Mouse (Mus musculus): ENCODE measurements around the gene Tmem203. TPM values are rescaled to one million over a fixed set of nuclear protein-coding genes. Genes with fewer than 3 reads are reported as not detected.

The Tmem203 gene
- total RNA-seq, 2 experiments from 2014 or later: 12.6 to 13.2 TPM

Other genes starting within 250 kb of the Tmem203 start
- 10 to 100 TPM; 19.8 to 21.2 TPM for gene Nsmf, start 201.1 kb upstream of the Tmem203 start, total RNA-seq (2021)
- gene Entpd8, start 175.1 kb upstream of the Tmem203 start, total RNA-seq (2021): not detected
- not detected for gene Noxa1, start 160.3 kb upstream of the Tmem203 start, total RNA-seq (2021)
- gene Nrarp, start 74.7 kb upstream of the Tmem203 start, total RNA-seq (2021): 10 to 100 TPM in 1 of 2 experiments, 1 to 10 TPM in 1; 7.2 to 11.5 TPM
- 1 to 10 TPM; 4.1 to 4.2 TPM for gene Tor4a, start 58.6 kb upstream of the Tmem203 start, total RNA-seq (2021)
- gene Nelfb, start 44.0 kb upstream of the Tmem203 start, total RNA-seq (2021): 10 to 100 TPM; 36.1 to 40.6 TPM
- not detected for gene Stpg3, start 40.8 kb upstream of the Tmem203 start, total RNA-seq (2021)
- gene Fam166a, start 36.7 kb upstream of the Tmem203 start, total RNA-seq (2021): not detected
- gene Tubb4b, start 30.7 kb upstream of the Tmem203 start, total RNA-seq (2021): 100 to 1,000 TPM; 258 to 313 TPM
- gene Slc34a3, start 21.1 kb upstream of the Tmem203 start, total RNA-seq (2021): not detected
- gene Rnf224, start 18.7 kb upstream of the Tmem203 start, total RNA-seq (2021): not detected
- gene Rnf208, start 13.2 kb upstream of the Tmem203 start, total RNA-seq (2021): under 1 TPM in 1 of 2 experiments, not detected in 1; 0.53 TPM
- not detected for gene Cysrt1, start 13.0 kb upstream of the Tmem203 start, total RNA-seq (2021)
- gene AL732309.1, start 8.6 kb upstream of the Tmem203 start, total RNA-seq (2021): 1 to 10 TPM; 1.5 to 1.7 TPM
- gene Tprn, start 7.2 kb downstream of the Tmem203 start, total RNA-seq (2021): 1 to 10 TPM; 3.6 to 6.0 TPM
- 10 to 100 TPM; 36.7 to 40.5 TPM for gene Ssna1, start 17.0 kb downstream of the Tmem203 start, total RNA-seq (2021)
- gene Anapc2, start 17.0 kb downstream of the Tmem203 start, total RNA-seq (2021): 10 to 100 TPM; 38.4 to 40.7 TPM
- gene Tmem210, start 32.7 kb downstream of the Tmem203 start, total RNA-seq (2021): not detected
- gene Lrrc26, start 34.5 kb downstream of the Tmem203 start, total RNA-seq (2021): not detected
- not detected for gene Grin1, start 63.7 kb downstream of the Tmem203 start, total RNA-seq (2021)
- 10 to 100 TPM; 18.0 to 20.9 TPM for gene Man1b1, start 76.9 kb downstream of the Tmem203 start, total RNA-seq (2021)
- 1 to 10 TPM; 3.0 to 3.4 TPM for gene Dpp7, start 100.9 kb downstream of the Tmem203 start, total RNA-seq (2021)
- 1 to 10 TPM; 4.0 to 6.1 TPM for gene Uap1l1, start 110.2 kb downstream of the Tmem203 start, total RNA-seq (2021)
- gene Sapcd2, start 116.9 kb downstream of the Tmem203 start, total RNA-seq (2021): under 1 TPM; 0.16 to 0.50 TPM
- gene Entpd2, start 140.4 kb downstream of the Tmem203 start, total RNA-seq (2021): 10 to 100 TPM; 10.8 to 13.9 TPM
- 10 to 100 TPM; 25.1 to 27.7 TPM for gene Npdc1, start 143.9 kb downstream of the Tmem203 start, total RNA-seq (2021)
- under 1 TPM in 1 of 2 experiments, not detected in 1; 0.34 TPM for gene Fut7, start 167.8 kb downstream of the Tmem203 start, total RNA-seq (2021)
- gene Abca2, start 173.3 kb downstream of the Tmem203 start, total RNA-seq (2021): 10 to 100 TPM; 31.2 to 36.2 TPM
- 1 to 10 TPM; 2.4 to 3.6 TPM for gene Clic3, start 201.4 kb downstream of the Tmem203 start, total RNA-seq (2021)
- 10 to 100 TPM; 17.4 to 20.8 TPM for gene Paxx, start 205.7 kb downstream of the Tmem203 start, total RNA-seq (2021)
- 100 to 1,000 TPM; 117 to 160 TPM for gene Ptgds, start 214.6 kb downstream of the Tmem203 start, total RNA-seq (2021)
- gene Lcn12, start 238.5 kb downstream of the Tmem203 start, total RNA-seq (2021): not detected
- 10 to 100 TPM; 85.7 to 91.2 TPM for gene Fbxw5, start 245.3 kb downstream of the Tmem203 start, total RNA-seq (2021)
- gene C8g, start 246.3 kb downstream of the Tmem203 start, total RNA-seq (2021): under 1 TPM; 0.73 to 0.75 TPM

Data from heart, postnatal 25 days (tissue).